Mouse (Mus musculus) forebrain, embryonic 14.5 days (tissue): Measurements from ENCODE around the gene Kdm4b. TPM values are rescaled to one million over a fixed set of nuclear protein-coding genes. Genes with fewer than 3 reads are reported as not detected.

Experiments used
- ATAC-seq: fragments of 200-750 bp; cut with Nextera tagmentation; 2 replicates; pipeline ENCODE4 v1.8.0; 2017; ENCODE audit warnings: mild to moderate bottlenecking, moderate library complexity
- DNase-seq: peaks from one replicate; pipeline ENCODE4 v3.0.0-alpha.2; 2015; ENCODE audit warnings: low spot score
- H3K27ac ChIP-seq: fragments of 300-500 bp; sonication (generic); 2 replicates; pipeline ENCODE4 v1.5.1; 2014; ENCODE audit warnings: low read depth, mild to moderate bottlenecking, control low read depth, low read length, moderate library complexity
- H3K27me3 ChIP-seq: fragments of 300-500 bp; sonication (generic); replicated peaks from 2 replicates; pipeline ENCODE4 v1.6.1; 2014; ENCODE audit warnings: low read length, control low read depth, mixed read lengths; ENCODE audit not compliant: control insufficient read depth, insufficient read depth
- H3K36me3 ChIP-seq: fragments of 300-500 bp; sonication (generic); 2 replicates; pipeline ENCODE4 v1.6.1; 2014; ENCODE audit warnings: low read length, control low read depth; ENCODE audit not compliant: control insufficient read depth, insufficient read depth
- H3K4me1 ChIP-seq: fragments of 300-500 bp; sonication (generic); 2 replicates; pipeline ENCODE4 v1.6.1; 2014; ENCODE audit warnings: antibody characterized with exemption, low read length, control low read depth; ENCODE audit not compliant: control insufficient read depth, insufficient read depth
- H3K4me2 ChIP-seq: fragments of 300-500 bp; sonication (generic); 2 replicates; pipeline ENCODE4 v1.6.1; 2014; ENCODE audit warnings: mild to moderate bottlenecking, control low read depth, low read length
- H3K4me3 ChIP-seq: fragments of 300-500 bp; sonication (generic); 2 replicates; pipeline ENCODE4 v1.5.1; 2014; ENCODE audit warnings: low read depth, low read length, control low read depth
- H3K9ac ChIP-seq: fragments of 300-500 bp; sonication (generic); 2 replicates; pipeline ENCODE4 v1.6.1; 2014; ENCODE audit warnings: mild to moderate bottlenecking, low read length, control low read depth, moderate library complexity
- H3K9me3 ChIP-seq: fragments of 300-500 bp; sonication (generic); replicated peaks from 2 replicates; pipeline ENCODE4 v1.6.1; 2016; ENCODE audit warnings: low read length, control low read depth, mixed read lengths; ENCODE audit not compliant: control insufficient read depth
- WGBS: fragments of 180-500 bp; shearing (Covaris S2); extraction: QIAGEN DNeasy Blood & Tissue Kit; methylation state at CpG from one replicate; pipeline ENCODE4 v1.1.7; 2014; 5-methylcytosine and 5-hydroxymethylcytosine counted together
- polyA plus RNA-seq: library from polyadenylated mRNA; unstranded; fragments of >200 nt; fragmentation: Nextera tagmentation; extraction: Ambion mirVana; gene quantifications from 2 replicates; pipeline ENCODE4 v1.2.1, GENCODE M21; 2014

Kdm4b gene
- polyA plus RNA-seq, 1 experiment from 2014 or later: 41.7 TPM

DNA sequence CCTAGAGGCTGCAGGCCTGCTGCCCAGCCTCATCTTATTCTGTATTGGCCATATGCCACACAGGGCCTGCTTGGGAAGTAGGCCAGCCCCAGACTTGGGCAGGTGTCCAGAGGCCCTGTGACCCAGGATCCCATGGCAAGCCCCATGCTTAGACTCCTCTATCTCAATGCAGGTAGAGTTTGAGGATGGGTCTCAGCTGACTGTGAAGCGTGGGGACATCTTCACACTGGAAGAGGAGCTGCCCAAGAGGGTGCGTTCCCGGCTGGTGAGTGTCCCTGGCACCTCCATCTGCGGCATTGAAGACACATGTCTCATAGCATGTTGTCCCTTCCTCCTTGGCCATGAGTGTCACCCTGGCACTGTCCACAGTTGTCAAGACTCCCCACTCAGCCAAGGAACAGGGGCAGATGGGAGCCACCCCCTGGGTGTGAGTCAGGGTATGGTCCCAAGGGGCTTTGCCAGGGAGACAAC lies 75.2 kb downstream of the Kdm4b start:
- H3K4me3 ChIP-seq: no peak overlapping the region
- WGBS: 94% methylated on average over 4 of the region's 4 CpGs
- H3K4me1 ChIP-seq: no peaks in the 10 kb centered on the region
- H3K9ac ChIP-seq: no peak overlapping the region
- no peak for ATAC-seq
- H3K9me3 ChIP-seq: no peaks in the 10 kb centered on the region
- no peak for DNase-seq
- no peak overlapping the region for H3K27ac ChIP-seq
- peaks cover 89% of the 10 kb centered on the region for H3K36me3 ChIP-seq
- H3K27me3 ChIP-seq: no peaks in the 10 kb centered on the region
- H3K4me2 ChIP-seq: no peak overlapping the region

DNA sequence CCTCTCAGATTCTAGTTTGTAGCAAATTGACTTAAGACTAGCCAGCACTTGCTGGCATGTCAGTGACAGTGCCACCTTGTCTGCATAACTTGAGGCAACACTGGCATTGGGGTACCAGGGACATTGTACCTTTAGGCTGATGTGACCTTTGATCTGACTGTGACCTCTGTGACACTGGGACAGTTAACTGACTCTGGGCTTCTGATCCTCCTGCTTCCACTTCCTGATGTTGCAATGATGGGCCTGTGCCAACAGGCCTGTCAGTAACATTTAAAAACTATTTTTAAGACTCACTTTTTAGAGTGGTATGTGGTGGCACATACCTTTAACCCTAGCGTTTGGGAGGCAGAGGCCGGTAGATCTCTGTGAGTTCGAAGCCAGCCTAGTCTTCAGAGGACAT lies 79.5 kb downstream of the Kdm4b start:
- peaks cover 65% of the 10 kb centered on the region for H3K36me3 ChIP-seq
- peaks cover 20% of the 10 kb centered on the region for H3K4me1 ChIP-seq
- H3K4me2 ChIP-seq: no peak overlapping the region
- no peak overlapping the region for H3K27ac ChIP-seq
- H3K9ac ChIP-seq: no peak overlapping the region
- no peak for DNase-seq
- no peak overlapping the region for H3K4me3 ChIP-seq
- H3K9me3 ChIP-seq: no peaks in the 10 kb centered on the region
- H3K27me3 ChIP-seq: no peaks in the 10 kb centered on the region
- ATAC-seq: no peak
- WGBS: 91% methylated on average over 3 of the region's 3 CpGs

DNA sequence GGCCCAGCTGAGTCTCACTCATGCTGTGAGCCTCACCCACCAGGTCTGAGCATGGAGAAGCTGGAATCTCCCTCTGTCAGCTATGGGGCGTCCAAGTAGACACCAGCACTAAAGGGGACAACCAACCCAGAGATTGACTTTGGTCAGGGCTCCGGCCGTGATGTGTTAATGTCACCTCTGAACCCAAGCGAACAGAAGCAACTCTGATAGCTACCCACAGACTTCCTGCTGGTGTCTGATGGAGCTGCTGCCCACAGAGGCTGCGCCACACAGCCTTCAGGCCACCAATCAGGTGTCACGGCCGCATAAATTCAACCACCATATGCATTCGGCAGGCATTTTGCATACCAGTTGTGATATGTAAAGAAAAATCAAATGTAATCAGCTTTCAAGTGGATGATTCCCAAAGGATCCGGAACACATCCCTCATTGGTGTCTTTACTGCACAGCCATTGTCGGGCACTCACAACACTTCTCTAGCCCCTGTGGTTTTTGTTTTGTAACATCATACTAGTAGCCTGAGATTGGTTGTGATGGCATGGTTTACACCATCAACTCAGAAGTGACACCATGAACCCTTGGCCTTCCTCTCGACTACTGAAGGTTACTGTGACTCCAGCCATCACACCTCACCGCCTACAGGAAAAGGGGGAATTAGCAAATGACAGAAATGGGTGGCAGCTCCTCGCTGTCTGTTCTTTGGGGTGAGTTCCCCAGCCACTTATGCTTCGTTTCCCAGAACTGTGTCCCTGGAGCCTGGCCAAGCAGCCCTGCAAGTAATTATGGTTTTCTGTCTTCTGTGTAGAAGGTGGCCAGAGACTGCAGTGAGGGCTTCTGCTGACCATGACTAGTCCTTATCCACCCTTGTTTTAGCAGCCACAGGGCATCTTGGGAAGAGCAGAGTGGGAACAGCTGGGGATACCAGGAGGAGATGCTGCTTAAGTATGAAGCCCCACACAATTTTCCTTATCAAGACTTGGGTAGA lies 80.3 kb downstream of the Kdm4b start:
- peak; percentile 41 for DNase-seq
- no peak overlapping the region for H3K9ac ChIP-seq
- H3K4me2 ChIP-seq: no peak overlapping the region
- H3K4me1 ChIP-seq: peaks cover 20% of the 10 kb centered on the region
- H3K27ac ChIP-seq: peak overlapping the region; percentile 68
- ATAC-seq: peak; percentile 2; the same call in 1 of the 2 replicates
- peaks cover 65% of the 10 kb centered on the region for H3K36me3 ChIP-seq
- 73% methylated on average over 14 of the region's 14 CpGs for WGBS
- H3K9me3 ChIP-seq: no peaks in the 10 kb centered on the region
- H3K4me3 ChIP-seq: no peak overlapping the region
- no peaks in the 10 kb centered on the region for H3K27me3 ChIP-seq

DNA sequence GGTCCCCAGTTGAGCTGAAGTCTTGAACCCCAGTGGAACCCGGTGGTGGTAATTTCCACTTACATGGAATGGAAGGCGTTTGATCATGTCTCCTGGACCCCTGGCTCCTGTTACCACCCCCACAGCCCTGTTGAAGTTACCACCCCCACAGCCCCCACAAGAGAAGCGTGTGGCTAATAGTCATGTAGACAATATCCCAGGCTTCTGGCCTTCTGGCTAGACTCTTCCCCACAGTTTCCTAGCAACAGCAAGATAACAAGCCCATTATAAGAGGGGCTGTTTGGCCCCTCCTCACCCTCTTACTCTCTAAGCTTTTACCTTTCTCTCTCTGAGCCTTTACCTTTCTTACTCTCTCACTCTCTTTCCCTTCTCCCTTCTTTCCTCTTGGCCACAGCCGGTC lies 81.0 kb downstream of the Kdm4b start:
- ATAC-seq (peak; percentile 27; the same call in 1 of the 2 replicates), DNase-seq (peak; percentile 60)
- no peak overlapping the region for H3K4me2 ChIP-seq
- H3K4me1 ChIP-seq: peaks cover 20% of the 10 kb centered on the region
- WGBS: 51% methylated on average over 4 of the region's 4 CpGs
- H3K36me3 ChIP-seq: peaks cover 65% of the 10 kb centered on the region
- H3K27me3 ChIP-seq: no peaks in the 10 kb centered on the region
- peak overlapping the region; percentile 68 for H3K27ac ChIP-seq
- no peaks in the 10 kb centered on the region for H3K9me3 ChIP-seq
- no peak overlapping the region for H3K4me3 ChIP-seq
- no peak overlapping the region for H3K9ac ChIP-seq

DNA sequence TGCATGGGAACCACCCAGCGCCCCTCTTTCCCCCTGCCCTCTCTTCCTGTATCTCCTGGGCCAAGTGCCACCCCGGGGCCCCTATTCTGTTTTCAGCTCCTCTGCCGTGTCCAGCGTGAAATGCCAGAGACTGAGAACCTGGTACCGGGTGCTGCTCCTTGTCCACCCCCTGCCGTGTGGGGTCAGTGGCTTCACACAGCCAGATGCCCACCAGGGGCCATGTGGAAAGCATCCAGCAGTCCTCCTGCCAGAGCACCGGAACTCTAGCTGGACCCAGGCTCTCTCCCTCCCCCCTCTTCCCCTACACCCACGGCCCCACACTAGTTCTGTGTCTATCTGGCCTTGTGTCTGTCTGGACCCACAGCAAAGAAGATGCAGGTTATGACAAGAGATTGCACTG lies 81.5 kb downstream of the Kdm4b start:
- Histone ChIP-seq H3K9ac (no peak overlapping the region), H3K27me3 (no peaks in the 10 kb centered on the region), H3K4me1 (peaks cover 20% of the 10 kb centered on the region), H3K4me2 (no peak overlapping the region), H3K9me3 (no peaks in the 10 kb centered on the region), H3K4me3 (no peak overlapping the region), H3K36me3 (peaks cover 65% of the 10 kb centered on the region), H3K27ac (peak overlapping the region; percentile 68)
- 60% methylated on average over 8 of the region's 8 CpGs for WGBS
- peak; percentile 22 for ATAC-seq
- no peak for DNase-seq

- peaks cover 66% of the 10 kb centered on the region for H3K36me3 ChIP-seq
- H3K4me2 ChIP-seq: no peak overlapping the region
- WGBS: 50% methylated on average over 13 of the region's 13 CpGs
- ATAC-seq (no peak), DNase-seq (no peak)
- no peak overlapping the region for H3K4me3 ChIP-seq
- peak overlapping the region; percentile 65 for H3K27ac ChIP-seq
- H3K4me1 ChIP-seq: peaks cover 20% of the 10 kb centered on the region
- no peak overlapping the region for H3K9ac ChIP-seq
- H3K9me3 ChIP-seq: no peaks in the 10 kb centered on the region
- H3K27me3 ChIP-seq: no peaks in the 10 kb centered on the region
Observed at GRCm38 (mm10) chr17:56408965-56409625, 83.2 kb downstream of the Kdm4b start.

GRCm38 (mm10) chr17:56409759-56410158 lies 83.9 kb downstream of the Kdm4b start:
- no peak for DNase-seq
- no peaks in the 10 kb centered on the region for H3K27me3 ChIP-seq
- no peak for ATAC-seq
- no peak overlapping the region for H3K4me2 ChIP-seq
- no peaks in the 10 kb centered on the region for H3K9me3 ChIP-seq
- H3K27ac ChIP-seq: peak overlapping the region; percentile 65
- WGBS: 33% methylated on average over 8 of the region's 8 CpGs
- H3K9ac ChIP-seq: no peak overlapping the region; the same call in 1 of the 2 replicates
- peaks cover 20% of the 10 kb centered on the region for H3K4me1 ChIP-seq
- H3K4me3 ChIP-seq: no peak overlapping the region
- H3K36me3 ChIP-seq: peaks cover 71% of the 10 kb centered on the region

DNA sequence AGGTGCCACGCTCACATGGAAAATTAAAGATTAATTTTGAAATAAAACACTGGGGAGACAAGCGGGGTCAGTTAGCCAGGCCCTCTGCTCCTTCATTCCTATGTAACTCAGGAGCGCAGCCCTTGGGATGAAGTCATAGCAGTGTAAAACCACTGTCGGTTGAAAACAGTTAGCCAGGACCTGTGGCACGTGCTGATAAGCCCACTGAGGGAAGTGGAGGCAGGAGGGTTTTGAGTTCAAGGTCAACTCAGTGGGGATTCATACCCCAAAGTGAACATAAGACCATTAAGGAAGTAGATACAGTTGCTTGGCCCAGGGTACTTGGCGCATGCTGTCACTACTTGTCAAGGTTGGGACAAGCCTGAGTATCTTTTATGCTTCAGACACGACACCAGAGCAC lies 85.6 kb downstream of the Kdm4b start:
- Histone ChIP-seq H3K4me3 (no peak overlapping the region), H3K27me3 (no peaks in the 10 kb centered on the region), H3K4me2 (no peak overlapping the region), H3K36me3 (peaks cover 79% of the 10 kb centered on the region), H3K9me3 (no peaks in the 10 kb centered on the region), H3K9ac (no peak overlapping the region), H3K4me1 (peaks cover 20% of the 10 kb centered on the region), H3K27ac (no peak overlapping the region)
- ATAC-seq (no peak), DNase-seq (no peak)
- 94% methylated on average over 7 of the region's 7 CpGs for WGBS
